Mouse (Mus musculus) kidney, postnatal 25 days (tissue): ENCODE data around the gene Ilf3.

Experiments
- DNase-seq, 2 experiments: peaks; one replicate each; pipeline ENCODE4 v3.0.0; 2021; ENCODE audit warnings: mixed read lengths in 2 of 2

Gene Ilf3

GRCm38 (mm10) chr9:21403745-21404144 is 36.1 kb downstream of the Ilf3 start:
- no peak for DNase-seq

DNA sequence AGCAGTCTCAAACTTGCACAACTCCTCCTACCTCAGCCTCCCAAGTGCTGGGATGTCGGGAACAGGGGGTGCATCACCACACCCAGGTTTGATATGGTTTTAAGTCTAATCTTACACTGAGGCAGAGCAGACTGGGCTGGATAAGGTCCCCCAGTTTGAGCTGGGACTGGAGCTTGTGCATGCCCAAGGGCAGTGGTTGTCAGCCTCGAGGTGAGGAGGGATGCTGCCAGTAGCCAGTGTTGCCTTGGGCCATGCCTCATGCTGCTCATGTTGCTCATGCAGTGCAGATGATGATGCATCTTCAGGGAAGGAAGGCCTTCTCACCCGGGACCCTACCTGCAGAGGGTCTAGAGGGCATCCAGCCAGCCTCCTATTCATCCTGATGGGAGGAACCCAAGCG is 37.9 kb downstream of the Ilf3 start:
- no peak for DNase-seq

- DNase-seq: peak; percentile 89 to 92
Observed at GRCm38 (mm10) chr9:21407951-21408350, 40.3 kb downstream of the Ilf3 start.

- no peak for DNase-seq
Observed at GRCm38 (mm10) chr9:21408624-21409023, 41.0 kb downstream of the Ilf3 start.

DNA sequence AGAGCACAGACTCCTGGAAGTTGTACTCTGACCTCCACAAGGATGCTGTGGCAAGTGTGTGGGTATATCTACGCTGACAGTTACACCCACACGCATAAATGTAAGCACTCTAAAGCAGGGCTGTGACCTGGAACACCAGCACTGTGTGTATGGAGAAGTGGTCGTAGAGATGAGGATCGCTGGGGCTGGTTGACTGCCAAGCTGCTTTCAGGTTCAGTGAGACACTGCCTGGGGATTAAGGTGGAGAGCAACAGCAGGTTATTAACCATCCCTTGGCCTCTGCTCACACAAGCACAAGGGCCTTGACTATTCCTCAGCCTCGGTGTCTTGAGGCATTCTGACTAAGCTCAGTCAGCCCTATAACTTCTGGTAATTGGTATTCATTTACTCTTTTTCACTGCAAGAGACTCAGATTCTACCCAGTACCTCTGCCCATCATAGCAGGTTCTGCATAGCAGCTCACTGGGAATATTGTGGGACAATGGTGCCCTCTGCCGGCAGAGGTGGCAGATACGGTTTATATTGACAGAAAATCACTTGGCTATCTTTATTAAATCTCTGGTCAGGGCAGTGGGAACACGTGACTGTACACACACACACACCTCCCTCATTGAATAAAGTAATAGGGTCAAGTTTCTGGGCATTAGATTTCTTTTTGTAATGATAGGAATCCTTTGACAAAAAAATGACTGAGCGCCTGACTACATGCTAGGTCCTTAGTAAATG is 42.1 kb downstream of the Ilf3 start:
- DNase-seq: peak; percentile 85 to 92

- peak; percentile 88 to 92 for DNase-seq
Observed at GRCm38 (mm10) chr9:21411669-21412550, 44.2 kb downstream of the Ilf3 start, which contains the start of gene Qtrt1. TSS of gene Qtrt1 (plus strand) at chr9:21411837.

DNA sequence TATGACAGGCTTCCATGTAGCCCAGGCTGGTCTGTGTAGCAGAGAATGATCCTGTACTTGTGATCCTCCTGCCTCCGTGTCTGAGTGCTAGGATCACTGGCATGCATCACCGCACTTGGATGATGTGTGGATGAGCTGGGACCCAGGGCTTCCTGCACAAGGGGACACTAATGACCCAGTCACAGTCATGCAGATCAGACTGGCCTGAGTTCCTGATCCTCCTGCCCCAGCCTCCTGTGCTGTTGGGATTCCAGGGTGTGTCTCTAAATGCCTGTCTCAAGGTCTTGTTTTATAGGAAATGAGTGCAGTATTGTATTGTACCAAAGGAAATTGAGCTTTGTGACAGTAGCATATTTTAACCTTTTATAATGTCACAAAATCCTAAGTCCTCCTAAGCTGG is 50.2 kb downstream of the Ilf3 start:
- DNase-seq: no peak

DNA sequence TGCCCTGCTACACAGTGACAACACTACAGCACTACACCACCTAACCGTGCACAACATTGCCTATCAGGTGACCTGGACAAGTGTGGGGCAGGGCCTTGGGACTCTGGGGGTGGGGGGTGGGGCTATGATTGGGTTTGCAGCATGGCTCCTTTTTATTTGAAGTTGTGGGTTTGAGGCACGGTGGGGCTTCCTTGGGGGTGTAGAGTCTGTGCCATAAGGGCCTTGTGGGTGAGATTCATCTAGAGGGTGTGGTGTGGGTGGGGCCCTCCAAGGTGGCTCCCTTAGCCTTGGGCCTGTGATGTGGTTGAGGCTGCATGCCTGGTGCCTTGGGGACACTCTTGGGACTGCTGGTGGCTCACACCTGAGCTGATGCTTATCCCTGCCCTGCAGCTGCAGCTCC is 52.0 kb downstream of the Ilf3 start:
- no peak for DNase-seq

GRCm38 (mm10) chr9:21424631-21425555 is 57.2 kb downstream of the Ilf3 start, which contains the start of gene Dnm2:
TSS of gene Dnm2 (plus strand) at chr9:21424908.
- DNase-seq: peak; percentile 98

GRCm38 (mm10) chr9:21425556-21425945 is 57.9 kb downstream of the Ilf3 start:
- no peak for DNase-seq

- DNase-seq: peak; percentile 47 to 70
Observed at GRCm38 (mm10) chr9:21426013-21426412, 58.3 kb downstream of the Ilf3 start.

- no peak for DNase-seq
Observed at GRCm38 (mm10) chr9:21426525-21426924, 58.9 kb downstream of the Ilf3 start.

DNA sequence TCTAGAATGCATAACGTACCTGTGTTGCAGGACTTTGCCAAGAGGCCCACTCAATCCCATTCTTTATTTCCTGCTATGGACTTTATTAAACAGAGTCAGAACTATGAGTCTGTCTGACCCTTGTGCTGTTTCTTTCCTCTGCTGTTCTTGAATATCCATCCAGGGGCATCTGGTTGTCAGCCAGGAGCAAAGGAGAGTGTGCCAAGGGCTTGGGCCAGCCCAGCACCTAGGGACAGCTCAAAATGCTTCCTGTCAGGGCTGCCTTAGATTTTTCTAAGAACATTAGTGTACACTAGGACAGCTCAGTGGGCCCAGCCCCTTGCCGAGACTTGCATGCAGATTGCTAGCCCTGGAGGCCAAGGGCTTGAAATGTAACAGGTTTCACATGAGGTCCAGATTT is 60.1 kb downstream of the Ilf3 start:
- DNase-seq: peak; percentile 78 to 84

- DNase-seq: no peak
Observed at GRCm38 (mm10) chr9:21428178-21428577, 60.5 kb downstream of the Ilf3 start.

DNA sequence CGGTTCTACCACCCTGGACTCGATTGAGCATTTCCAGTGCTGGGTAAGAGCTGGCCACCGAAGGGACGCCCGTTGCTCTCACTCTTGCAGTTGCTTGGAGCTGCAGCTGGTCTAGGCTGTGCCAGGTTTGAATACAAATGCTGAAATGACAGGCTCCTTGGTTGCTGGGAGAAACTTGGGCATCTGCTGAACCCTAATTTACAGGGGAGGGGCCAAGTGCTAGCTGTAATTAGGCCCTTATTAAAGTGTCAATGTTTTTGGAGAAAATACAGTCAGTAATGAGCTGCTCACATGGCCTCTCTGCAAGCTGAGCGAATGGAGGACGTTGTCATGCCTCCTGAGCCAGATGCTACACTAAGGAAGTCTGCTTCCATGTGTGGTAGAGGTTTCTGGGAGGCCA is 63.1 kb downstream of the Ilf3 start:
- no peak for DNase-seq

GRCm38 (mm10) chr9:21432066-21432465 is 64.4 kb downstream of the Ilf3 start:
- no peak for DNase-seq

- DNase-seq: no peak
Observed at GRCm38 (mm10) chr9:21433766-21434165, 66.1 kb downstream of the Ilf3 start.

DNA sequence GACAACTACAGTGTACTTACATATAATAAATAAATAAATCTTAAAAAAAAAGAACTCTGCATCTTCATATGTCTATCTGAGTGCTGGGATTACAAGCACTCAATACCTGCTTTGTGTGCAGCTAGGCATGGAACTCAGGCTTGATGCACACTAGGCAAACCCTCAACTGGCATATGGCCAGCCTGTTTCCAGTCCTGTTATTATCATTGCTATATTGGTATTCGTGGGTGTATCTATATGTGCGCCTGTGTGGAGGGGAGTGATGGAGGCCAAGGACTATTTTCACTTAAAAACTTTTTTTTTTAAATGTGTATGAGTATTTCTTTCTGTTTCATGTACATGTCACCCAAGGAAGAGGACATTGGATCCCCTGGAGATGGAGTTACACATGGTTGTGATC is 66.7 kb downstream of the Ilf3 start:
- no peak for DNase-seq

- no peak for DNase-seq
Observed at GRCm38 (mm10) chr9:21435777-21436635, 68.3 kb downstream of the Ilf3 start.

GRCm38 (mm10) chr9:21437577-21437976 is 69.9 kb downstream of the Ilf3 start:
- DNase-seq: no peak

DNA sequence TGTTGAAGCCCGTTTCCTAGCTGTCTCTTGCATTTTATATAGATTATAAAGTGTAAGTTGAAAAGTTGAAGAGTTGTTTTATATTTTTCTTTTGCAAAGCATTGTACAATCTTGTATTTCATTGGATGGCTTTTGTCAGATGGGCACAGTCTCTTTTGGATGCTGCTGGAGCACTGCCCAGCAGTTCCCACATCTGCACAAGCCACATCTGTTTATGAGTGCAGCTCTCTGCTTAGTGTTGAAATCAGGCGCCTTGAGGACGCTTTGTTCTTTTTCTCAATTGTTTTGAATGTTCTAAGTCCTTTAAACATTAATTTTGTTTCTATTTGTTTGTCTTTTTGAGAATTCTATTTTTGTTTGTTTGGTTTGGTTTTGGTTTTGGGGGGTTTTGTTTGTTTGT is 70.5 kb downstream of the Ilf3 start:
- no peak for DNase-seq

DNA sequence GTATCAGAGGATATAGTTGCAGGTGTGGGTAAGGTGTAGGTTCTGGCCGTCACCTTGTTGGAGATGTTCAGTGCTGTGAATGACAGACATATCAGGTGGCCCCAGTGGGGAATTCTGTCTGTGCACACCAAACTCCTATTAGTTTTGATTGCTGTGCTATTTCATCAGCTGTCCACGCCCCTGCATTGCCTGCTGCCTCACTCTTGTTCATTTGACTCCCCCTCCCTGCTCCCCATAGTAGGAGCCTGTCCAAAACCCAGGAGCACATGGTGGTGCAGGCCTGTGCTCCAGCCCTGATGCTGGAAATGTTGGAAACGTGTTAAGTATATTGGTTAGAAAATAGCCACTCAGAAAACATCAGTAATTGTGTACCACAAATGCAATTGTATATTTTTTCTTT is 71.8 kb downstream of the Ilf3 start:
- no peak for DNase-seq
